Mouse (Mus musculus): Measurements from ENCODE around the gene Pitpnm2. TPM values are rescaled to one million over a fixed set of nuclear protein-coding genes. Genes with fewer than 3 reads are reported as not detected.

The Pitpnm2 gene
- total and polyA plus RNA-seq, 3 experiments = 7.0 to 22.2 TPM; not detected in 1

DNA sequence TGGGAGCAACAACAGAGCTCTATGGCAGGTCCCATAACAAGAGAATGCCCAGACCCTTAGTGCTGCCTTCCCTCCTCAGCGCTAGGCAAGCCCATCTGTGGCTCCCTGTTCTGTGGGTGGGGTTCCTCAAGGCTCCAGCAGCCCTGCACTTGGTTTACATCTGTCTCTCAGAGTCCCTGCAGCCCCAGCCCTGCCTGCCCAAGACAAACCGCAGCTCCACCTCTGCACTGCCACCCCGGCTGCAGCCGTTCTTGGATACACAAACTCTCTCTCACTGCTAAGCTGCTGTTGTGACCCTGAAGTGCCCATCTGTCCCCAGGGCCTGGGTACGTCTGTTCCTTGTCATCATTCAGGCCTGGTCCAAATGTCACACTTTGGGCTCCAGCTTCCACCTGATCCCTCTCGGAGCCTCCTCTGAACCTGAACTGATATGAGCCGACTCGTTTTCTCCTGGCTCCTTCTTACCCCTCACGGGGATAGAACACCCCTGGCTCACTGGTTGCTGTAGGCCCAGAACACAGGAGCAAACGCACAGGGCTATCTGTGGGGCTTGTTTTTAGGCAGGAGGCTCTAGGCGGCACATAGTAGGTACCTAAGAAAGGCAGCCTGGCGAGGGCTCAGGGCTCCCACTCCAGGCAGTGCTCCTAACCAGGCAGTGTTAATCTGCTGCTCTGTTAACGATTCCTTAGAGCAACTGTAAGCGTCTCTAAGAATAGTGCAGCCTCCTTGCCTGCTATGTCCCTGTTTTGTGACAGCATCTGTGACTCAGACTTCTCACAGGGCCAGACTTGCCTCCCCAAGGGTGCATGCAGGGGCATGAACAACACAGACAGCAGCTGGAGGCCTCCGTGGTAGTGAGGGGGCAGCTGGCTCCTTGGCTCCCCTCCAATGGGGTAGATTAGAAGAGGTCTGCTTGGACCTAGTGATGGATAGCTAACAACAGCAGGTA, 83.7 kb downstream of the Pitpnm2 start:
- H3K27ac ChIP-seq (ENCODE audit: control insufficient read depth, low read depth, low read length) = no peak overlapping the region
- H3K4me3 ChIP-seq (ENCODE audit: control insufficient read depth in 1 of 2, insufficient read depth in 1 of 2, low read depth in 2 of 2, low read length in 2 of 2) = no peak overlapping the region
- no peaks in the 10 kb centered on the region for H3K27me3 ChIP-seq (ENCODE audit: control insufficient read depth in 1 of 2, insufficient read depth in 2 of 2, low read length in 2 of 2)
- H3K79me2 ChIP-seq (ENCODE audit: control insufficient read depth, insufficient read depth, low read length, poor library complexity) = no peaks in the 10 kb centered on the region
- peaks cover 0 to 2% of the 10 kb centered on the region in 2 experiments; a peak in 1 of 4 replicates for H3K4me1 ChIP-seq (ENCODE audit: control insufficient read depth in 1 of 2, insufficient read depth in 2 of 2, low read length in 2 of 2)
- TF ChIP-seq NELFE (IDR thresholded peaks at IDR 0.05; ENCODE audit: low read depth, low read length) (no peak), CHD2 (IDR thresholded peaks at IDR 0.05; ENCODE audit: low read length) (no peak), USF1 (IDR thresholded peaks at IDR 0.05; ENCODE audit: low read depth, low read length) (no peak), TCF12 (IDR thresholded peaks at IDR 0.05; ENCODE audit: low read depth, low read length) (no peak), USF2 (IDR thresholded peaks at IDR 0.05; ENCODE audit: borderline replicate concordance in 1 of 2, insufficient read depth in 1 of 2, low read depth in 1 of 2, low read length in 2 of 2) (no peak), ELF1 (IDR thresholded peaks at IDR 0.05; ENCODE audit: low read depth, low read length) (no peak), E2F4 (IDR thresholded peaks at IDR 0.05; ENCODE audit: borderline replicate concordance, low read depth, low read length) (no peak), JUND (IDR thresholded peaks at IDR 0.05; ENCODE audit: low read depth, low read length) (no peak), RAD21 (IDR thresholded peaks at IDR 0.05; ENCODE audit: low read depth, low read length) (no peak), TBP (IDR thresholded peaks at IDR 0.05; ENCODE audit: low read depth, low read length) (no peak), ETS1 (IDR thresholded peaks at IDR 0.05; ENCODE audit: low read depth, low read length) (no peak), ZNF384 (IDR thresholded peaks at IDR 0.05; ENCODE audit: low read depth, low read length) (no peak), POLR2A (IDR thresholded peaks at IDR 0.05; ENCODE audit: control insufficient read depth in 1 of 2, insufficient read depth in 1 of 2, low read depth in 1 of 2, low read length in 2 of 2, poor library complexity in 1 of 2) (no peak), CTCF (IDR thresholded peaks at IDR 0.05 in 2 of 3, conservative IDR thresholded peaks at IDR 0.05 in 1 of 3; ENCODE audit: control insufficient read depth in 1 of 3, insufficient read depth in 1 of 3, low read depth in 2 of 3, low read length in 3 of 3, poor library complexity in 1 of 3, severe bottlenecking in 1 of 3) (no peak), POLR2AphosphoS2 (IDR thresholded peaks at IDR 0.05; ENCODE audit: low read length) (no peak), GABPA (IDR thresholded peaks at IDR 0.05; ENCODE audit: low read depth, low read length) (no peak)
- no peak for DNase-seq (ENCODE audit: low read depth, low spot score)
- no peak overlapping the region for H3K9ac ChIP-seq (ENCODE audit: control insufficient read depth, low read depth, low read length, poor library complexity, severe bottlenecking)
- H3K9me3 ChIP-seq (replicated peaks; ENCODE audit: insufficient read depth, low read length) = no peaks in the 10 kb centered on the region
- peaks cover 0 to 2% of the 10 kb centered on the region in 2 experiments; a peak in 1 of 4 replicates for H3K36me3 ChIP-seq (ENCODE audit: control insufficient read depth in 1 of 2, insufficient read depth in 2 of 2, low read length in 2 of 2)

DNA sequence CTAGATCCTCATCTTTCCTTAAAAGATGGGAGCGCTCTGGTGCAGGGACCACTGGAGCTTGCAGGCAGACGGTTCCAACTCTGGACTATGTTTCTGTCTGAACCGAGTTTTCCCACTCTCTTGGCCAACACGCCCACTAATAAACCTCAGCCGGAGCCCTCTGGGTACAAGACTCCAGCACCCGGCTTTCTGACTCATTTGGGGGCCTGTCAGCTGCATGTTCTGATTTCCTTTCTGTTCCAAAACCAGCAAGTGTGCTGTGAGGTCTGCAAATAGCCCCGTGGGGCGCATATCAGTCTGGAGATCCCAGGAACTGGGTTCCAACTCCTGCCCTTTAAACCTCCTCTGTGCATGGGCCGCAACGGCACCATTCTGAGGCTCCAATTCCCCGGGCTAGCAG, 86.1 kb downstream of the Pitpnm2 start:
- H3K4me1 ChIP-seq (ENCODE audit: control insufficient read depth in 1 of 2, insufficient read depth in 2 of 2, low read length in 2 of 2) = no peaks in the 10 kb centered on the region
- DNase-seq (ENCODE audit: low read depth, low spot score) = no peak
- no peak overlapping the region for H3K9ac ChIP-seq (ENCODE audit: control insufficient read depth, low read depth, low read length, poor library complexity, severe bottlenecking)
- H3K36me3 ChIP-seq (ENCODE audit: control insufficient read depth in 1 of 2, insufficient read depth in 2 of 2, low read length in 2 of 2) = no peaks in the 10 kb centered on the region
- no peak overlapping the region for H3K27ac ChIP-seq (ENCODE audit: control insufficient read depth, low read depth, low read length)
- no peaks in the 10 kb centered on the region for H3K27me3 ChIP-seq (ENCODE audit: control insufficient read depth in 1 of 2, insufficient read depth in 2 of 2, low read length in 2 of 2)
- no peak overlapping the region for H3K4me3 ChIP-seq (ENCODE audit: control insufficient read depth in 1 of 2, insufficient read depth in 1 of 2, low read depth in 2 of 2, low read length in 2 of 2)
- H3K79me2 ChIP-seq (ENCODE audit: control insufficient read depth, insufficient read depth, low read length, poor library complexity) = no peaks in the 10 kb centered on the region
- H3K9me3 ChIP-seq (replicated peaks; ENCODE audit: insufficient read depth, low read length) = no peaks in the 10 kb centered on the region
- TF ChIP-seq POLR2AphosphoS5 (IDR thresholded peaks at IDR 0.05; ENCODE audit: borderline replicate concordance, low read depth, low read length) (no peak), TAL1 (IDR thresholded peaks at IDR 0.05; ENCODE audit: low read length) (no peak), POLR2A (IDR thresholded peaks at IDR 0.05; ENCODE audit: control insufficient read depth in 1 of 2, insufficient read depth in 1 of 2, low read depth in 1 of 2, low read length in 2 of 2, poor library complexity in 1 of 2) (no peak), GATA1 (IDR thresholded peaks at IDR 0.05; ENCODE audit: low read depth, low read length) (no peak), CTCF (IDR thresholded peaks at IDR 0.05 in 2 of 3, conservative IDR thresholded peaks at IDR 0.05 in 1 of 3; ENCODE audit: control insufficient read depth in 1 of 3, insufficient read depth in 1 of 3, low read depth in 2 of 3, low read length in 3 of 3, poor library complexity in 1 of 3, severe bottlenecking in 1 of 3) (no peak), JUND (IDR thresholded peaks at IDR 0.05; ENCODE audit: low read depth, low read length) (no peak), TCF12 (IDR thresholded peaks at IDR 0.05; ENCODE audit: low read depth, low read length) (no peak), SIN3A (IDR thresholded peaks at IDR 0.05; ENCODE audit: low read length) (no peak), POLR2AphosphoS2 (IDR thresholded peaks at IDR 0.05; ENCODE audit: low read length) (no peak), TBP (IDR thresholded peaks at IDR 0.05; ENCODE audit: low read depth, low read length) (no peak), HCFC1 (IDR thresholded peaks at IDR 0.05; ENCODE audit: low read depth, low read length) (no peak), NRF1 (IDR thresholded peaks at IDR 0.05; ENCODE audit: insufficient read depth, low read depth, low read length, poor library complexity, severe bottlenecking) (no peak), MEF2A (IDR thresholded peaks at IDR 0.05; ENCODE audit: extremely low read depth, insufficient replicate concordance, low read depth, low read length, poor library complexity, severe bottlenecking) (no peak), E2F4 (IDR thresholded peaks at IDR 0.05; ENCODE audit: borderline replicate concordance, low read depth, low read length) (no peak), MAZ (IDR thresholded peaks at IDR 0.05; ENCODE audit: low read depth, low read length) (no peak), ZC3H11A (IDR thresholded peaks at IDR 0.05; ENCODE audit: low read depth, low read length) (no peak), MAX (IDR thresholded peaks at IDR 0.05; ENCODE audit: low read length) (no peak), ZKSCAN1 (IDR thresholded peaks at IDR 0.05; ENCODE audit: low read depth, low read length) (no peak)

Measured in MEL (cell line).